Mouse (Mus musculus) ES-E14 (cell line): ENCODE measurements around the gene Alkbh4. TPM values are rescaled to one million over a fixed set of nuclear protein-coding genes. Genes with fewer than 3 reads are reported as not detected.
A peak's percentile ranks its signal among the peaks of the same experiment; 100 is the strongest.

Experiments
- DNase-seq: peaks from one replicate; pipeline ENCODE4 v3.0.0-alpha.2; 2013; ENCODE audit warnings: low read depth, low spot score
- H3K27ac ChIP-seq: 2 replicates; pipeline ENCODE4 v1.5.1; 2012; ENCODE audit warnings: low read depth, mild to moderate bottlenecking, low read length, moderate library complexity, mixed read lengths; ENCODE audit not compliant: poor library complexity, insufficient read depth, severe bottlenecking
- H3K36me3 ChIP-seq: 2 replicates; pipeline ENCODE4 v1.6.1; 2012; ENCODE audit warnings: mild to moderate bottlenecking, low read length, moderate library complexity, mixed read lengths; ENCODE audit not compliant: control insufficient read depth, poor library complexity, insufficient read depth, severe bottlenecking
- H3K4me1 ChIP-seq, 2 experiments: fragments of 150-350 bp in 1 of 2; sonication (generic) in 1 of 2; 2 replicates each; pipeline ENCODE4 v1.6.1; 2012; ENCODE audit warnings: low read length in 2 of 2, mild to moderate bottlenecking in 1 of 2, mixed read lengths in 1 of 2; ENCODE audit not compliant: control insufficient read depth in 2 of 2, insufficient read depth in 2 of 2, poor library complexity in 1 of 2
- H3K4me3 ChIP-seq, 2 experiments: fragments of 150-350 bp in 1 of 2; sonication (generic) in 1 of 2; 2 replicates each; pipeline ENCODE4 v1.5.1; 2012; ENCODE audit warnings: low read length in 2 of 2, low read depth in 1 of 2, mild to moderate bottlenecking in 1 of 2, mixed read lengths in 1 of 2; ENCODE audit not compliant: insufficient read depth in 1 of 2, poor library complexity in 1 of 2, severe bottlenecking in 1 of 2
- H3K9ac ChIP-seq: 2 replicates; pipeline ENCODE4 v1.6.1; 2012; ENCODE audit warnings: low read depth, mild to moderate bottlenecking, low read length, mixed read lengths; ENCODE audit not compliant: poor library complexity, insufficient read depth, severe bottlenecking
- H3K9me3 ChIP-seq: fragments of 150-350 bp; sonication (generic); 2 replicates; pipeline ENCODE4 v1.6.1; 2012; ENCODE audit warnings: low read depth, mild to moderate bottlenecking, low read length; ENCODE audit not compliant: control insufficient read depth, insufficient read depth
- CHD2 ChIP-seq: IDR thresholded peaks from 2 replicates; pipeline ENCODE4 v1.6.1; 2014; ENCODE audit warnings: mild to moderate bottlenecking, low read depth, low read length, inconsistent platforms
- HCFC1 ChIP-seq: IDR thresholded peaks from 2 replicates; pipeline ENCODE4 v1.6.1; 2012; ENCODE audit warnings: low read length, inconsistent platforms, borderline replicate concordance; ENCODE audit not compliant: insufficient read depth
- MAFK ChIP-seq: IDR thresholded peaks from 2 replicates; pipeline ENCODE4 v1.6.1; 2014; ENCODE audit warnings: mild to moderate bottlenecking, low read depth, low read length, inconsistent platforms; ENCODE audit not compliant: insufficient read depth
- ZC3H11A ChIP-seq: IDR thresholded peaks from 2 replicates; pipeline ENCODE4 v1.6.1; 2012; ENCODE audit warnings: low read depth, mild to moderate bottlenecking, inconsistent platforms, low read length, borderline replicate concordance
- ZNF384 ChIP-seq: IDR thresholded peaks from 2 replicates; pipeline ENCODE4 v1.6.1; 2012; ENCODE audit warnings: low read depth, low read length, inconsistent platforms
- in situ Hi-C, 2 experiments: fragments of 600-800 bp; cut with MboI; formaldehyde crosslinking; loops; one replicate each; pipeline ENCODE4 v1.15.1; 2025; ENCODE audit warnings: low sequenced_read_pairs in 2 of 2, inconsistent platforms in 1 of 2; ENCODE audit not compliant: unreplicated experiment in 2 of 2
- total RNA-seq: library from RNA; depleted of rRNA; stranded (reverse); fragments of 300-350 nt; gene quantifications from 2 replicates; pipeline ENCODE4 v1.2.3, GENCODE M21; 2012; rRNA removed

The Alkbh4 gene
- total RNA-seq, 1 experiment = 13.3 TPM

GRCm38 (mm10) chr5:136183766-136184165, 47.8 kb downstream of the Alkbh4 start:
- in situ Hi-C loops = no loop called here
- no peak overlapping the region for H3K9ac ChIP-seq
- H3K9me3 ChIP-seq = no peaks in the 10 kb centered on the region
- DNase-seq = no peak
- peaks cover 37% of the 10 kb centered on the region for H3K36me3 ChIP-seq
- no peak overlapping the region for H3K4me3 ChIP-seq
- peaks cover 6 to 14% of the 10 kb centered on the region in 2 experiments; a peak in 1 of 4 replicates for H3K4me1 ChIP-seq
- TF ChIP-seq CHD2 = no peak
- TF ChIP-seq ZNF384 = no peak
- no peak for TF ChIP-seq MAFK
- TF ChIP-seq ZC3H11A = no peak
- no peak overlapping the region for H3K27ac ChIP-seq

- in situ Hi-C loops = no loop called here
- Histone ChIP-seq H3K27ac (no peak overlapping the region), H3K9ac (no peak overlapping the region), H3K9me3 (no peaks in the 10 kb centered on the region), H3K36me3 (peaks cover 25% of the 10 kb centered on the region), H3K4me3 (no peak overlapping the region), H3K4me1 (no peaks in the 10 kb centered on the region)
- no peak for DNase-seq
- no peak for TF ChIP-seq HCFC1
- TF ChIP-seq ZNF384 = no peak
- TF ChIP-seq MAFK = no peak
- peak; percentile 36; the same call in 1 of the 2 replicates for TF ChIP-seq ZC3H11A
- TF ChIP-seq CHD2 = no peak
Observed at GRCm38 (mm10) chr5:136186723-136187122, 50.8 kb downstream of the Alkbh4 start.

Other genes with a start within 250 kb of the Alkbh4 start
- 630 and 878 TPM in 2 replicates for gene Hspb1, start 248.2 kb upstream of the Alkbh4 start, total RNA-seq
- 109 and 176 TPM in 2 replicates for gene Ywhag, start 201.5 kb upstream of the Alkbh4 start, total RNA-seq
- gene Ssc4d, start 161.6 kb upstream of the Alkbh4 start, total RNA-seq = 10.9 and 11.0 TPM in 2 replicates
- gene Zp3, start 156.0 kb upstream of the Alkbh4 start, total RNA-seq = 12.7 and 16.1 TPM in 2 replicates
- gene Dtx2, start 141.3 kb upstream of the Alkbh4 start, total RNA-seq = 26.7 and 28.3 TPM in 2 replicates
- gene Upk3b, start 97.7 kb upstream of the Alkbh4 start, total RNA-seq = 1.6 and 2.2 TPM in 2 replicates
- 2.2 and 5.1 TPM in 2 replicates for gene Upk3bl, start 81.7 kb upstream of the Alkbh4 start, total RNA-seq
- gene Rasa4, start 52.2 kb upstream of the Alkbh4 start, total RNA-seq = 17.4 and 21.7 TPM in 2 replicates
- 168 and 195 TPM in 2 replicates for gene Polr2j, start 19.5 kb upstream of the Alkbh4 start, total RNA-seq
- gene Lrwd1, start 72 bp upstream of the Alkbh4 start, total RNA-seq = 74.7 and 89.7 TPM in 2 replicates
- gene Orai2, start 34.6 kb downstream of the Alkbh4 start, total RNA-seq = 2.9 and 4.8 TPM in 2 replicates
- 39.1 and 52.8 TPM in 2 replicates for gene Prkrip1, start 62.8 kb downstream of the Alkbh4 start, total RNA-seq
- gene Sh2b2, start 110.4 kb downstream of the Alkbh4 start, total RNA-seq = 3.3 and 3.8 TPM in 2 replicates